Mouse (Mus musculus) ES-E14 (cell line): Measurements from ENCODE around the gene Gimap7.

Experiments
- CHD2 ChIP-seq: IDR thresholded peaks from 2 replicates; pipeline ENCODE4 v1.6.1; 2014; ENCODE audit warnings: mild to moderate bottlenecking, low read depth, low read length, inconsistent platforms
- MAFK ChIP-seq: IDR thresholded peaks from 2 replicates; pipeline ENCODE4 v1.6.1; 2014; ENCODE audit warnings: mild to moderate bottlenecking, low read depth, low read length, inconsistent platforms; ENCODE audit not compliant: insufficient read depth
- ZC3H11A ChIP-seq: IDR thresholded peaks from 2 replicates; pipeline ENCODE4 v1.6.1; 2012; ENCODE audit warnings: low read depth, mild to moderate bottlenecking, inconsistent platforms, low read length, borderline replicate concordance

DNA sequence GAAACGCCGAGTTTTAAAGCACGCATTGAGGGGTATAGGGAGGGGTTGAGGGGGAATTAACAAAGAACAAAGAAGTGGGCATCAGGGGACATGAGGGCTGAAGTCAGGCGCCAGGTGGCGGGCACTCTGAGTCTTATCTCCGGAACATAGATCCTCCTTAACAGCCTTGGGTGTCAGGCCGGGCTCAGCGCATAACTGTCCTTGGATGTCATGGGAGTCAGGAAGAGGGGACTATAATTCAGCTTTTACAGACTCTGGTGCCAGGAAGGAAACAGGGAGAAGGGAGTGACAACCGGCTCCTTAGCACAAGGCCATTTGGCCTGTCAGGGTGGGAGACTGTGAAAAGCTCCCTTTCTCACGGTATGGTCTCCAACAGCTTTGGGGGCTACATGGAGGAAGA is 46.1 kb downstream of the Gimap7 start:
- TF ChIP-seq CHD2 = no peak
- TF ChIP-seq MAFK = no peak
- no peak for TF ChIP-seq ZC3H11A
